Mouse (Mus musculus) brain, embryonic 18.5 days (tissue): Measurements from ENCODE around the gene Gna13.

Source experiments
- DNase-seq: peaks from one replicate; pipeline ENCODE4 v3.0.0-alpha.2; 2012; ENCODE audit warnings: low read depth, low spot score

The Gna13 gene

GRCm38 (mm10) chr11:109375412-109375811 lies 12.8 kb downstream of the Gna13 start:
- DNase-seq: no peak

DNA sequence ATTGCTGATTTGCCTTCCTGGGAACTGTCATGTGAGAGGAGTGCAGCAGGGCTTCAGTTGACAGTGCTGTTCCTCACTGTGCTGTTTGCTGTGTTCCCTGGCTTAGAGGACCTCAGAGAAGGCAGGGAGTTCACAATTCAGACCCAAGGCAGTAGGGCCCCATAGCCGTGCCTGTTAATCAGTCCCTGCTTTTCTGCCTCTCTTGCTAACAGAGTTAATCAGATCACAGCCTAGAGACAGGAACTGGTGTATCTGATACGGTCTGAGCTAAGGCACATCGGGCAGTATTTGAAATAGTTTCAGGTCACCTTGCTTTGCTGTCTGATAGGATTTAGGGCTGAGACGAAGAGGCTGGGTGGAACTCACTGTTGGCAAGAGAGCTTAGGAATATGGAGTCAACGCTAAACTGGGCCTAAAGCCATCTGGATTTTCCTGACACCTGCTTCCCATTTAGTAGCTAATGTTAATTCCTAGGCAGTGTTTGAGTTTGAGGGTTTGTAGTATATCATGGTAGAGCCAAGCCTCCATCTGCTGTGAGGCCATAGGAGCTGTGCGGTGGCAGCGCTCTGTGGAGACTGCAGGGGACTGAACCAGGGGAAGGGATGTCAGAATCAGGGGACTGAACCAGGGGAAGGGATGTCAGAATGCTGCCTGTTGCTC lies 14.0 kb downstream of the Gna13 start:
- DNase-seq: no peak

- DNase-seq: no peak
Observed at GRCm38 (mm10) chr11:109377477-109377876, 14.8 kb downstream of the Gna13 start.

DNA sequence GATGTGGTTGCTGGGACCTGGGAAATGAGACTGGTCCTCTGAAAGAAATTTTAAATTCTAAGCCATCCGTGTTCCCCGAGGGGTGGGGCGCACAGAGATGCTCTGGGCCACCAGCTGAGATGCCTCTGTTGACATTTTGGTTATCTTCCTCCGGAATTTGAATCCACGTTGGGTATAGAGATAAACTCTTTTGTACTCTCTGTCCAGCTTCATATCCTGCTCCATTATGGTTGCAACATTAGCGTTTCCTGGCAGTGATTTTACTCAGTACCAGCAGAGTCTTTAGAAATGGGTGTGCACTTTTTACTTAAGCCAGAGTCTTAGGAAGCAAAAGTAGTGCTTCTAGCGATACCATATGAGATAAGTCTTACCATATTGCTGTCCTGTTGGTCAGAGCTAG lies 15.4 kb downstream of the Gna13 start:
- DNase-seq: no peak

DNA sequence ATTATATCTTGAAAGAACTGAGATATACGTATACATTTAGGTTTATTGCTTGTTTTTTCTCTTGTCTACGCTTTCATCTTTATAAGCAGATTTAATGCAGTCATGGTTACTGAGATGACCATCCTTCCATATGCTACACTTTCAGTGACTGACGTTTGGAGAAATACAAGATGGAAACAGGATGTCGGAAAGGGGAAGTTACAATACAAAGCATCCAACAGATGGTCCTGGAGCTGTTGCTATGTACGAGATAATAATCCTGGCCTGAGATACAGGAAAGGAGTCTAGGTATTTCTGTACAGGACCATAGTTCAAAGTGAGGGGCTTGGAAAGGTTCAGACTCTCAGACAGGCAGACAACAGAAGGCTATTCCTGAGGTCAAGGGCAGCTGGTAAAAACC lies 18.0 kb downstream of the Gna13 start:
- DNase-seq: no peak

GRCm38 (mm10) chr11:109385296-109385695 lies 22.7 kb downstream of the Gna13 start:
- DNase-seq: no peak

DNA sequence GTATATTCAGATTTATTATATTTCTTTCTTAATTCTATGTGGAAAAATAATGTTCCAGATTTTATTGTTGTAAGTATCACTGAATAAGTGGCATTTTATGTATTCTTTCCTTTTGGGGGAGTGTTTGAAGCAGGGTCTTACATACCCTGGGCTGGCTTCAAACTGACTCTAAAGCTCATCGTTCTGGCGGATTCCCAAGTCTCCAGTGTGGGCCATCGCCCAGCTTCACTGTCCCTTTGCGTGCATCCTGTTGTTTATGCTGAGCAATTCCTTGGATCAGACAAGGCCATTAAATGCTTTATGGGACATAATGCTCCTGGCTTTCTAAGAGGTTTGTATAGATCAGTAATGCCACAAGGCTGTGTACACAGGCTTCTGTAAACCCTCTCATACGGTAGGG lies 26.4 kb downstream of the Gna13 start:
- no peak for DNase-seq

GRCm38 (mm10) chr11:109391200-109391599 lies 28.6 kb downstream of the Gna13 start:
- no peak for DNase-seq

GRCm38 (mm10) chr11:109391760-109392159 lies 29.1 kb downstream of the Gna13 start:
- DNase-seq: no peak

- no peak for DNase-seq
Observed at GRCm38 (mm10) chr11:109392601-109393000, 30.0 kb downstream of the Gna13 start.

GRCm38 (mm10) chr11:109394758-109395157 lies 32.1 kb downstream of the Gna13 start:
- DNase-seq: no peak

DNA sequence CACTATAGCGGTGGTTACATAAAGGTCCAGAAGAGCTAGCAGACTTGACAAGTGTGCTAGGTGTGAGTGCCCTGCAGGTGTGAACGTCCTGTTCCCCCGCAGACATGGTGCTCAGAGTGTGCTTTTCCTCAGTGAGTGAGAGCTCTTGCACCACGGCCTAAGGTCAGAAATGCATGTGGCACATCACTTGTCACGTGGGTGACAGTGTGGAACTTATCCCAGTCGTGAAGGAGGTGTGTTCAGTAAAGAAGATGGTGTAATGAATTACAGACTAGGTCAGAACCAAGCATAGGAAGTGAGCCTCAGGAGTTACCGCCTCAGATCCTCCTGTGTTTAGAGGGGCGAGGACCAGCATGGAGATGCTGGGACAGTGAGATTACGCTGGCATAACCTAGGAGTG lies 32.7 kb downstream of the Gna13 start:
- no peak for DNase-seq

- DNase-seq: no peak
Observed at GRCm38 (mm10) chr11:109406431-109406830, 43.8 kb downstream of the Gna13 start.

GRCm38 (mm10) chr11:109410197-109410980 lies 47.8 kb downstream of the Gna13 start:
- no peak for DNase-seq

DNA sequence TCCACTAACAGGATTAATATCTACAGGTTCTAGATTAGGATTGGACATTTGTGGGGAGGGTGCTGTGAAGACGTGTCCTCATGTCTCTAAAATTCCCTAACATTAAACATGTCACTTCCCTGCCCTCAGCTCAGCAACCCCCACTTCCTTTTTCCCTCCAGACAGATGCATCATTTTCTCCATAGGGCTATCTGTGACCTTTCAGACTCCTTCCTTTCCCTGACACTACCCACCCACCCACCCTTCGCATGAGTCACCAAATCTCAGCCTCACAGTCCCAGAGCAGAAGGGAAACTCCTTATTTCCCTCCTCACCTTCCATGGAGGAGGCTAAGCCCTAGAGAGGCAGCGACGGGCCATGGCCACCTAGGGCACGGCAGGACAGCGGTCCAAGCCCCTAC lies 51.0 kb downstream of the Gna13 start, which contains the start of gene 9930022D16Rik:
9930022D16Rik (plus strand) TSS at position 301 of the 400 bp plus-strand sequence.
- DNase-seq: no peak

- DNase-seq: no peak
Observed at GRCm38 (mm10) chr11:109414802-109415201, 52.2 kb downstream of the Gna13 start.

DNA sequence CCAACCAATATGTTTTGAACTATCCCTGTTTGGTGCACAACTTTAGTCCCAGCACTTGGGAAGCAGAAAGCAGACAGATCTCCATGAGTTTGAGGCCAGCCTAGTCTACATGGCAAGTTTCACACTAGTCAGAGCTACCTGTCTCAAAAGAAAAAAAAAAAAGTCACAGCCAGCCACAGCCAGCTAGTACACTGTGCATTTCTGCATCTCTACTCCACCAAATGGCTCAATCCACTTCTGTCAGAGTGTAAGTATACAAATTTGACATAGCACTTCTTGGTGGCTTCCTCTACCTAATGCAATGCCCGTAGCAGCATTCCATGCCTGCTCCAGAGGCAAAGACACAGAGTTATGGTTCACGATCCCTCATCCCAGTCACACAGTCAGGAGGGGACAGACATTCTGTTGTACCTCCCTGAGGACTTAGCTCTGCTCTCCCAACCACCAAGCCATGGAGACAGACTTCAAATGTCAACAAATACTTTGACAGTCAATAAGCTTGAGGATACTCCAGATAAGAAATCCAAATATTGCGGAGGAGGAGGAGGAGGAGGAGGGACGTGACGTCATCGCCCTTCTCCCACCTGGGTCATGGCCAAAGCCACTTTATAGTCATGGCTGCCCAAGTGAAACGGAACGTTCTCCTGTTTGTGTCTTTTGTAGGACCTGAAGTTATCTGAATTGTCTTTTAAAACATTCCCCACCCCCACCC lies 54.2 kb downstream of the Gna13 start:
- DNase-seq: no peak

DNA sequence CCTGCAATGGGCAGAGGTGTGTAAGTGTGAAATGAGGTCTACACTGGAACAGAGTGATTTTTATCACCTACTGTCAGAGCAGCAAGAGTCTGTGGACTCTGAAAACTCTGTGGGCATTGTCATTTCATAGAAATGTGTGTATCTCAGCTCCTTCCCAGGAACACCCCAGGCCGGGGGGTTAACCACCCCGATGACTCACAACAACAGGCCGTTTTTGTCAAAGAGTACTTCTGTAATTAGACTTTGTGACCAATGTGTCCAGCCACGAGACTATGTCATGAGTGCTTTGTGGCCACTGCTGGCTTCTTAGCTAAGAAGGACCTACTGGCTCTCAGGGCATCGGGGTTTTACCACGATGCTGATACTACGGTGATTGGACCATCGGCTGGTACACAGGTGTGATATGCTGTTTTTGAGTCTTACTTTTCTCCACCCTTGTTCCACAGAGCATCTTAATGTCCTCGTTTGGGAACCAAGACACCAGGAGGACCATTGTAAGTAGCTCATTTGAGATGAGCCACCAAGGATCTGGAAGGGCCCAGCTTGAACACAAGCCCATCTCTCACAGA lies 54.9 kb downstream of the Gna13 start:
- no peak for DNase-seq

DNA sequence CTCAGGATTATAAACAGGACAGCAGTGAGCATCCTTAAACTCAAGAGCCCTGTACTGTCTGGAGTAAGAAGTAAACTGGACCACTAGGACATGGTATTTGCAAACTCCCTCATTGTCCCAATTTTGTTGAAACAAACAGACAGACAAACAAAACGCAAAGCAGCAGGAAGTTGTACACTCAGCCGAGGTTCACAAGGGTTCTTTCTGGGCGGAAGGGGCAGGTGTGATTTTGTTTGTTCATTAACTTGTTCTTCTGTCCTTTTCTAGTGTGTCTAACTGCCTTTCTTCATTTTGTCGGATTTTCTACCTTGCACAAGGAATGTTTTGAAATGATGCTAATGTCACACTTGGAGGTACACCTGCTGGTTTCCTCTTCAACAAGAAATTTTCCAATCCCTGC lies 56.8 kb downstream of the Gna13 start:
- no peak for DNase-seq

DNA sequence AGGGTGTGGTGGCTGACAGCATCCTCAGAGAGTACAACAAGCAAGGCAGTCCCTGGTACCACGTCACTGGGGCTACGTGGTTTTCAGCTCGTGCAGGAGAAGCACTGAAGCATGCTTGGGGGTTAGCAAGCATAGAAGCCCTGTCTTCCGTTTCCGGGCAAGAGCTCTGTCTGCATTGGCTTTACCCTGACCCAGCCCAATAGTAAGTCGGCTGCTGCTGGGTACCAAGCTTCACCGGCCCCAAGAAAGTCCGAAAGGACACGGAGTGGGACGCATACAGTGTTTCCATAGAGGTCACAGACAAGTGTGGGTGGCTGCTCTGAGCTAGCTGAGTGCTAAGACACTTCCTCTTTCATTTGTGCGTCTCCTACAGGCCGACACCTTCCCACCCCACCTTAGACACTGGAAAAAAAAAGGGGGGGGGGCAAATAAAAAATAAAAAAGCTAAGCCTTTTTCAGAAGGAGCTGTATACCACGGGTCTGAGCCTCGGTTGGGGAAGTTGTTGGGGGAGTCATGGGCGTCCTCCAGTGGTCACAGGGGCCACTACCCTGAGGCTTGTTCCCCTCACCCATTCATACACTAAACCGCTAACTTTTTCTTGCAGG lies 57.4 kb downstream of the Gna13 start:
- no peak for DNase-seq

DNA sequence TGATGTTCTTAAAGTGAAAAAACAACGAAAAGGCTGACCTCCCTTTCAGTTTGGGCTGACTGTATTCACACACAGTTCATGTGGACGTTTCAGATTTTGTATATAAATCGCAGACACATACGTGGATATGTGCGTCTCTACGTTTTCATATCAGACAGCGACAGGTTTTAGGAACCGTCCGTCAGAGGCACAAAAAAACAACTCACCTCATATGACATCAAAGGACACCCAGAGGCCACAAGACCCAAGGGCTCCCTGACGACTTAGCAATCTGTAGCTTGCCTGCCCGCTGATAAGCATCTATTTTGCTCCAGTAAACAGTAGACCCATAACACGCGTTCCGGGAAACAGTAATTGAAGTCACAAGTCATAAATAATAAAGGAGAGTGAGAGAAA lies 57.9 kb downstream of the Gna13 start:
- DNase-seq: no peak

GRCm38 (mm10) chr11:109421205-109421604 lies 58.6 kb downstream of the Gna13 start:
- DNase-seq: no peak
